Mouse (Mus musculus): ENCODE results near the gene Kmt2b. TPM values are rescaled to one million over a fixed set of nuclear protein-coding genes. Genes with fewer than 3 reads are reported as not detected.
A peak's percentile ranks its signal among the peaks of the same experiment; 100 is the strongest.

The Kmt2b gene
- polyA plus RNA-seq (2012; rRNA removed) = 42.2 and 45.9 TPM in 2 replicates

DNA sequence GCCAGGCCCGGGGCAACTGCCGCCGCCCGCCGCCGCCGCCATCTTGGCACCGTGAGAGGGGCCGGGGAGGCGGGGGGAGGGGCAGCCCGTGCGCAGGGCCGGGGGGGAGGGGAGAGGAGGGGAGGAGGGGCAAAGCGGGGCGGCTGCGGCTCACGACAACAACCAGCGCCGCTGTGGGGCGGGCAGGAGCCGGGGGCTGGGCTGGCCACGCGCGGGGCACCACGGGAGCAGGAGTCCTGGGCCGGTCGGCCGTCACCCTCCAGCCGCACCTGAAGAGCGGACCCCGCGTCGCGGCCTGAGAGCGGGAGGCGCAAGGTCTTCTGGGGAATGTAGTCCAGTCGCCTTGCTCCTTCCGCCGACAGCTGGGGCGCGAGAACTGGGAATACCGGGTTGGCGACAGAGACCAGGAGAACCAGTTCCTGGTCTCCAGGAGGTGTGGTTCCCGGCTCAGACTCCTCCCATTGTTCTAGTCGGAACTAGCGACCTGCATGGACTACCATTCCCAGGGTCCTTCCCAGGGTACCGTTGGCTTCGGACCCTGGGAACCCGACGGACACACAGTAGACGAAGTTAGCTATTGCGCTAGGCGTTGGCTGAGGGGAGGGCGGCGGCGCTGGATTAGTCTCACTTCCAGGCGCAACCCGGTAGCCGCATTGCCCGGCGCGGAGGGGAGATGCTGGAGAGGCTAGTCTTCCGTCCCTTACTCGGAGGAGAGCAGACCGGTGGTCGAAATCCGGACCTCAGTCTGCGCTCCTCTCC is at the start of gene Kmt2b:
TSS of gene Kmt2b (minus strand) at position 51 of the 759 bp plus-strand sequence.
- peak; percentile 93 to 96 for DNase-seq (ENCODE audit: extremely low spot score in 1 of 2, low spot score in 1 of 2)

DNA sequence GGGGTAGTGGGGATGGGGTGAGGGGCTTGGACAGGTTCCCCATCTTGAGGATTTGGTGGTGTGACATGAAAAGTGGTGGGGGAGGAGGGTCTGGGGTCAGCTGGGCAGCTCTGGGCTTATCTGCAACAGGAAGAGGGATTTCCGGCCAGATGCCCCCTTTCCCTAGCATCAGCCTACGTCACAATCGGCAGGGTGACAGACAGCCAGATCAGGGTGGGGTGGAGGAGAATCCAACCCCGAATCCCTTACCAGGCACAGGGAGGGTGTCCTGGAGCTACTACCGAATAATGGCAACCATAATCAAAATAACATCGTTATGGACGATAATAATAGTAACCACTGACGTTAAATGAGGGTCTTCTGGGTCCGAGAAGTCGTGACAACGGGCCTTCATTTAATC is 47.9 kb upstream of the Kmt2b start:
- no peak for DNase-seq (ENCODE audit: extremely low spot score in 1 of 2, low spot score in 1 of 2)

GRCm38 (mm10) chr7:30635752-30636151 is 47.2 kb upstream of the Kmt2b start, which contains the start of gene Etv2:
Gene Etv2 (minus strand): TSS chr7:30635852.
- DNase-seq (ENCODE audit: extremely low spot score in 1 of 2, low spot score in 1 of 2) = no peak

- peak in 1 of 2 experiments; percentile 13 for DNase-seq (ENCODE audit: extremely low spot score in 1 of 2, low spot score in 1 of 2)
Observed at GRCm38 (mm10) chr7:30634621-30635020, 46.1 kb upstream of the Kmt2b start.

- DNase-seq (ENCODE audit: extremely low spot score in 1 of 2, low spot score in 1 of 2) = no peak
Observed at GRCm38 (mm10) chr7:30633762-30634412, 45.4 kb upstream of the Kmt2b start.

- no peak for DNase-seq (ENCODE audit: extremely low spot score in 1 of 2, low spot score in 1 of 2)
Observed at GRCm38 (mm10) chr7:30629013-30629412, 40.5 kb upstream of the Kmt2b start.

GRCm38 (mm10) chr7:30626647-30627046 is 38.1 kb upstream of the Kmt2b start:
- DNase-seq (ENCODE audit: extremely low spot score in 1 of 2, low spot score in 1 of 2) = no peak

DNA sequence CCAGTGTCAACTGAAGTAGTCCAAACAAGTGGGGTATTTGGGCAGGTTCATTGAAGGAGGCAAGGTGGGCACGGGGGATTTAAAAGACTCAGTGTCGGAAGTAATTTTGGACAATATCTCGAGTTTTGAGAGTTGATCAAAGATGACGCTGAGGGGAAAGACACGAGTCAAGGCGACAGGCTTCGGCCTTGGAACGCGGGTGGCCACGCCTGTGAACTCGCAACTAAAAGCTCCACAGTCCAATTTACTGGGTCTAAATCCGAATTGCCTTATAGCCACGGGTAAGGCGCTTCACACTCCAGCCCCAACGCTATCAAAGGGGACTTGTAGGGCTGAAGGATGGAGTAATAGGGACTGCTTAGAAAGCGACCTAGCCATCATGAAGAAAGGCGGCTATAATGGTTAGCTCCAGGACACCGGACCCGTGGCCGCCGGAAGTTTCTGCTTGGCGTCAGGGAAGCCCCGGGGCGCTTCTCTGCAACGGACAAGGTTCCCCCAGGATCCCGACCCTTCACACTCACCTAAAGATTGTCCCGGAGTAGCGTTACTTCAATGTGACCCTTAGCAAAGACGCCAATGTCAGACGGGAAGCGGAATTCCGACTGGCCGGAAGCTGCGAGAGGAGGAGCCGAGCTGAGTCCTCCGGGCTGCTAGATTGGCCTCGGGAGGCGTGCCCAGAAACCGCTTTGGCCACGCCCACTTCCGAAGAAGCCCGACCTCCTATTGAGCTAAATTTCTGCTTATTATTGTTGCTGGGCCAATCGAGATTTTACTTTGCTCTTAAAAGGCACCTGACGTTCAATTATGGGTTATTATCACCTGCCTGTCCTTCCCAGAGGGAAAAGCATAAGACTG is 37.2 kb upstream of the Kmt2b start, which contains the start of gene Cox6b1:
TSS of gene Cox6b1 (minus strand) at position 622 of the 855 bp plus-strand sequence.
- DNase-seq (ENCODE audit: extremely low spot score in 1 of 2, low spot score in 1 of 2) = peak; percentile 79 to 89

DNA sequence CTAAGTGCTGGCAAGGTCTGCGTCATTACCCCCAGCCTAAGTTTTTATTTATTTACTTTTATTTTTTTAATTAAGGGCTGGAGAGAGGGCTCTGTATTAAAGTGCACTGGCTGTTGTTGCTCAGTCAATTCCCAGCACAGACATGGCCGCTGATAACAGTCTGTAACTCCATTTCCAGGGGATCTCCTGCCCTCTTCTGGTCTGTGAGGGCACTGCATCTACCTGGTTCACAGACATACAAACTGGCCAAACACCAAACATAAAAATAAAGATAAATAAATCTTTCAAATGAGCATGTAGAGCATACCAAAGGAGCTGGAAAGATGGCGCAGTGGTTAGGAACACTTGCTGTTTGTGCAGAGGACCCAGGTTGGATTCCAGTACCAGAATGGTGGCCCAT is 30.7 kb upstream of the Kmt2b start:
- peak in 1 of 2 experiments; percentile 45 for DNase-seq (ENCODE audit: extremely low spot score in 1 of 2, low spot score in 1 of 2)

DNA sequence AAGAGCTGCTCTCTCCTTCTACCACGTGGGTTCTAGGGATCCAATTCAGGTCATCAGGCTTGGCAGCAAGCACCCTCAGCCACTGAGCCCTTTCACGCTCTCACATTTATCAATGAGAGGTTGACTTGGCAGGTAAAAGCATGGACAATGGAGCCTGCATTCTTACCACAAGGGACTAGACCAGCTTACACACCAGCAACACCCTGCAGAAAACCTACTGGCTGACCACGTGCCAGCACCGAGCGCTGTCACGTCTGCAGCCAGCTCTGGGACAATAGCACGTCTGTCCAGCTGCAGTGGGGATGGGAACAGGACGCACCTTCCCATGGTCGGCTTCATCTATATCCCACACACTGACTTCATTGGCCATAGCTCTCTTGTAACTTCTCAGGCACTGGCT is 30.1 kb upstream of the Kmt2b start:
- DNase-seq (ENCODE audit: extremely low spot score in 1 of 2, low spot score in 1 of 2) = no peak

DNA sequence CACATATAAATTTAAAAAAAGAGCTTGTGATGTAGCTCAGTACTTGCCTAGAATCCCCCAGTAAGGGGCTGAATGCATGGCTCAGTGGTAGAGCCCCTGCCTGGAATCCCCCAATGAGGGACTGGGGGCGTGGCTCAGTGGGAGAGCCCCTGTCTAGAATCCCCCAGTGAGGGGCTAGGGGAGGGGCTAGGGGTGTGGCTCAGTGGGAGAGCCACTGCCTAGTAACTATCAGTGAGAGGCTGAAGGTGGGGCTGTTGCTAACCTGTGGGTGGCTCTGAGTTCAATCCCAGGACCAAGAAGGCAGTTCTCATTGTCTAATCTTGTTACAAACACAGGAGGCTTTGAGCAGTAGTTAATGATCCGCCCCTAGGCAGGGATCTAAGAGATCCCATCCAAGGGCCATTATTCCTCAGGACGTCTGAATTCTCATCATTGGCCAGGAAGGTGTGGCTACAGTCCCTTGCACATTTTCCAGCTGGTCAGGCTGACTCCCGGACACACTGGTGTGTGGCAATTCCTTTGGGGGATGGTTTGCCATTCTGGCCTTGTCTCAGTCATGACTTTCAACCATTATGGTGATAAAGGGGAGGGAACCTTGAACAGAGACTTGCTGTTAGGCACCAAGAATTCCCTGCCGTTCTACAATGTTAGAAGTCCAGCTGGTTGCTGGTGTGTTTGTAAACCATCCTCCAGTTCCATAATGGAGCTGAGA is 26.7 kb upstream of the Kmt2b start:
- no peak for DNase-seq (ENCODE audit: extremely low spot score in 1 of 2, low spot score in 1 of 2)

- no peak for DNase-seq (ENCODE audit: extremely low spot score in 1 of 2, low spot score in 1 of 2)
Observed at GRCm38 (mm10) chr7:30614454-30614853, 25.9 kb upstream of the Kmt2b start.

GRCm38 (mm10) chr7:30613529-30614112 is 25.1 kb upstream of the Kmt2b start:
- peak in 1 of 2 experiments; percentile 67 for DNase-seq (ENCODE audit: extremely low spot score in 1 of 2, low spot score in 1 of 2)

DNA sequence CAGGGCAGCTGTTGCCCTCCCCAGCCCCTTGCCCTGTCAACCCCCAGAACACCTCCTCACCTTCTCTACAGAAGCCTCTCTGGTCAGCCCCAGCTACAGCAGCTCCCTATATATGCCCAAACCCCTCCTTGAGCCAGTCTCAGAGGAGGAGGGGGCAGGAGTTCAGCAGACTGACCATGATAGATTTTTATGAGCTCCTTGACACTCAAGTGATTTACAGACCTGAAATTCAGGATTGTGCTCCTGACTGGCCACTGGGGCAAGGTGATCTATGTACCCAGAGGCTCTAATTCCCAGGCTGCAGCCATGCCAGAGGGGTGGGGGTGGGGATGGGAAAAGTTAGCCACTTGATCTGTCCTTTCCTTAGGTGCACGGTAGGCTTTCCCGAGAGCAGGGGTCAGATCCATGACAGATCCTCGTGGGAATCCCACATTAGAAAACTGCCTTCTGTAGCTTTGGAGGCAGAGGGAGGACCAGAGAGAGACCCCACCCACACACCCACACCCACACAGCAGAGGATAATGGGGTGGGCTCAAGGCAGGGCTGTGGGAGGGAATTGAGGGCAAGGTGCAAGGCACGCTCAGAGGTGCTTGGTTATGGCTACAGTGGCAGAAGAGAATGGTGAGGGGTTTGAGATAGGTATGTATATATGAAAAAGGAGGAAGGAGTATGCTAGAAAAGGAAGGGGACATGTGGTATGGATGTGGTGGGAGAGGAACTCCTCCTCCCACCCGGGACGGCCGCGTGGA is 24.3 kb upstream of the Kmt2b start, which contains the start of gene Upk1a:
TSS of gene Upk1a (minus strand) at position 194 of the 749 bp plus-strand sequence.
- no peak for DNase-seq (ENCODE audit: extremely low spot score in 1 of 2, low spot score in 1 of 2)

- no peak for DNase-seq (ENCODE audit: extremely low spot score in 1 of 2, low spot score in 1 of 2)
Observed at GRCm38 (mm10) chr7:30610043-30610442, 21.5 kb upstream of the Kmt2b start.

- DNase-seq (ENCODE audit: extremely low spot score in 1 of 2, low spot score in 1 of 2) = no peak
Observed at GRCm38 (mm10) chr7:30608476-30608875, 19.9 kb upstream of the Kmt2b start.

DNA sequence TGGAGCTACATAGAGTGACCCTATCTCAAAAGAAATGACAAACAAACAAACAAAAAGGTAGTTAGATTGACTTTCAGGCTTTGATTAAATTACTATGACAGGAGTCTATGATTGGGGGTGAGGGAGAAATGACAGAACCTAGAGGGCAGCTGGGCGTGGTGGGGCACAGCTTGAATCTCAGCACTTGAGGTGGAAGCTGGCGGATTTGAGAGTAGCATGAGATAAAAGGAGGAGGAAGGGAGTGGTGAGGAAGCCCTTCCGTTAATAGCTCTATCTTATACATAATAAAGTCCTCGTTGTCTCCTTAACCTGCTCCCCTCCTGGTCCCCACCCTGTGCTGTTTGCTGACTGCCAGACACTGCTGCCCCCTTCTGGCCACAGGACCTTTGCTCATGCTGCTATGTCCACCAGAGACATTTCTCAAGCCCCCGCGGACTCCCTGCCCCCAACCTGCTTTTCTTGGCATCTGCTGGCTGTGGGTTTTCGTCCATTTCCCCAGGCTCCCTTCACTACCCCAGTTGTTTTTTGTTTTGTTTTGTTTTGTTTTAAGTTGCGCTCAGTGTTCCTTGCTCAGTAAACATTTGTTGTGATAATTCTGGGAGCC is 19.3 kb upstream of the Kmt2b start:
- peak in 1 of 2 experiments; percentile 55 for DNase-seq (ENCODE audit: extremely low spot score in 1 of 2, low spot score in 1 of 2)

DNA sequence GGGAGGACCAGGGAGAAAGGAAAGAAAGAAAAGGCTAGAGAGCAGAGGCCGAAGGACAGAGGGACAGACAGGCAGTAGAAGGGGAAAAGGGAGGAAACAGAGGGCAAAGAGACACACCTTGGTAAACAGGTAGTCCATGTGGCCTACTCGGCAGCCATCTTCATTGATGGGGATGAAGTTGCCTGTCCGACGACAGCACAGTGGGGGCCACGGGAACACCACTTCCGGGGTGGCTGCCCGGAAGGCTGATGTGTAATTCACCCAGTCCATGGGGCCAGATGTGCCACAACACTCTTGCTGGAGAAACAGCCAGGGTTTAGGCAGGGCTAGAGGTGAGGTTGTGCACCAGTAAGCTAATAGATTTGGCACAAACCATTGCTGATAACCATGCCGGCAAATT is 16.4 kb upstream of the Kmt2b start:
- no peak for DNase-seq (ENCODE audit: extremely low spot score in 1 of 2, low spot score in 1 of 2)

DNA sequence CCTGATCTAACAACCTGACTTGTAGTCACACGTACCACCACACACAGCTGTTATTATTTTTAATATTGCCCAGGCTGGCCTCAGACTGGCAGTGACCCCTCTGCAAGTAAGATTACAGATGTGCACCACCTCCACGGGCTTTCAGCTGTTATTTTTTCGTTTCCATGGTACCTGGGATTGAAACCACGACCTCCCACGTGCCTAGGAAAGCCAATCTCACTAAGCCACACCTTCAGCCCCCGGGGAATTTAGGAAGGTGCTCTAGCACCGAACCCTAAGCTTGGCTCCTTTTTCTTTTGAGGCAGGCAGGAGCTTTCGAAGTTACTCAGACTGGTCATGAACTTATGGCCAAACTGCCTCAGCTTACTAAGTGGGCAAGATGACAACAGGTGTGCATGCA is 15.9 kb upstream of the Kmt2b start:
- DNase-seq (ENCODE audit: extremely low spot score in 1 of 2, low spot score in 1 of 2) = no peak

Data from frontal cortex, adult 2 months (tissue).